Mouse (Mus musculus): Measurements from ENCODE around the gene Lcp1.
A peak's percentile ranks its signal among the peaks of the same experiment; 100 is the strongest.

Lcp1 gene

DNA sequence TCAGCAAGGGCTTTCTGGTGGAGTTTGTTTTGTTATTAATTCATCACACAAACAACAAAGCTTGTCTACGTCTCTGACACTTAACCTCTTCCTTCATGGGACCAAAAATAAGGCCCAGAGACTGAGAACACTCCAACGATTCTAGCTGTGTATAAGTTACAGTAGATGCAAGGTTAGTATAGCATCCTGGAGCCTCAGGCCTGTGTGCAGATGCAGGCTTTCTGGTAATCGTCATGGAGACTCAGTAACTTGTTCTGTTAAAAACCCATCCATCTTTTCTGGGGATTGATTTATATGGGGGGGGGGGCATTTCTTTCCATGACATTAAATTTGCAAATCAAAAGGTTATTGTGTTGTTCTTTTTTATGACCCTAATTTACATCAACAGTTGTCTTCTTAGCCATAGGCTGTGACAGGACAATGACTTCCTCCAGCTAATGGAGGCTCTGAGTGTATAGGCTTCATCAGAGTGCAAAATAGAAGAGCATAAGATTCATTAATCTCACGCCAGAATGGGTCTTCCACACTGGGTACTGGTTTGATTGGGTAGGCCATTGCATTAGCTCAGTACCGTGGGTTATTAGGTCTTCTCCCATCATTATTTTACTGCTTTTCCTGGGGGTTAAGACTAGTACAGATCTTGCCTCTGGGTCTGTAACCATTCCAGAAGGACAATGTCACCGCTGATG, 74.6 kb downstream of the Lcp1 start:
- DNase-seq (ENCODE audit: low spot score in 2 of 2): no peak

DNA sequence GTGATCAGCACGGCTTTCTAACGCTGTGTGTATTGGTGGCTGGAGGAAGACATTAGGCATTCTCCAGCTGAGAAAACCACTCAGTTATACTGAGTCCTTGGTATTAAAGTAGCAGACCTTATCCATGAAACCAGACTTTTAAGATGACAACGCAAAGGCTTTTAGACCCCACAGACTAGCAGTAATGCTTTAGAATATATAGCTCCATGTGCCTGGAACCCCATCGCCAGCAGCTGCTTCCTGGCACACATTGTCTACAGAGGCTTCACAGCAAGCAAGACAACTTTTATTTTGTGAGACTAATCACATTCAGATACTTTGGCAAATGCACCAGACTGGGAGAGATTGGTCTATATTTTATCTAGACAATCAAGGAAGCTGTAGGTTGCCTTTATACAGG, 75.4 kb downstream of the Lcp1 start:
- DNase-seq (ENCODE audit: low spot score in 2 of 2): no peak

- DNase-seq (ENCODE audit: low spot score in 2 of 2): no peak
Measured at GRCm38 (mm10) chr14:75208572-75209151, 77.8 kb downstream of the Lcp1 start.

GRCm38 (mm10) chr14:75213752-75214151, 82.9 kb downstream of the Lcp1 start:
- DNase-seq (ENCODE audit: low spot score in 2 of 2): no peak

- no peak for DNase-seq (ENCODE audit: low spot score in 2 of 2)
Measured at GRCm38 (mm10) chr14:75218843-75219242, 87.9 kb downstream of the Lcp1 start.

DNA sequence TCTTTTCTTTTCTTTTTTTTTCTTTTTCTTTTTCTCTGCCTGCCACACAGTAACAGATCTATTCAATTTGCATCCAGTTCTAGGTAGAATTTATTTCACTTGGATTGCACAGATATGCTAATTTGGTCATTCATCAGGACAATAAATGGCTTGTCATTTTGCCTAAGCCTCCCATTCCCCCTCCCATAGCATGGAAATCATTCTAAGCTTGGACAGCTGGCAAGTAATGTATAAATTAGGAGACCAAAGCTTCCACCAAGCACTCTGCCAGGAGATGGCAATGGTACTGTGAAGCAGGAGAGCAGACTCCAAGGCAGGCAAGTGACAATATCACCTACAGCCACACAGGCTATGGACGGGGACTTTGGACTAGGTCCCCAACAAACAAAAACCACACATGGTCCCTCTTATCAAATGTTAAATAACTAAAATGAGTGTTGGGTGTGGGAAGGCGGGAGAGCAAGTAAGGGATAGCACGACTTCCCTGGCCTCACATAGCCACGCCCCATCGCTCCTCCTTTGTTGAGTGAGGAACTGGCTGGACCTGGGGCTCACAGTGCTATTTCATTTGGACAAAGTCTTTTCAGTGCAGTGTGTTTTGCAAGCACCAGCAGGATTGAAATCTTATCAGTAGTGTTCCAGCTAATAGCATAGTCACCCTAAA, 88.5 kb downstream of the Lcp1 start:
- no peak for DNase-seq (ENCODE audit: low spot score in 2 of 2)

- DNase-seq (ENCODE audit: low spot score in 2 of 2): no peak
Measured at GRCm38 (mm10) chr14:75222386-75222785, 91.5 kb downstream of the Lcp1 start.

DNA sequence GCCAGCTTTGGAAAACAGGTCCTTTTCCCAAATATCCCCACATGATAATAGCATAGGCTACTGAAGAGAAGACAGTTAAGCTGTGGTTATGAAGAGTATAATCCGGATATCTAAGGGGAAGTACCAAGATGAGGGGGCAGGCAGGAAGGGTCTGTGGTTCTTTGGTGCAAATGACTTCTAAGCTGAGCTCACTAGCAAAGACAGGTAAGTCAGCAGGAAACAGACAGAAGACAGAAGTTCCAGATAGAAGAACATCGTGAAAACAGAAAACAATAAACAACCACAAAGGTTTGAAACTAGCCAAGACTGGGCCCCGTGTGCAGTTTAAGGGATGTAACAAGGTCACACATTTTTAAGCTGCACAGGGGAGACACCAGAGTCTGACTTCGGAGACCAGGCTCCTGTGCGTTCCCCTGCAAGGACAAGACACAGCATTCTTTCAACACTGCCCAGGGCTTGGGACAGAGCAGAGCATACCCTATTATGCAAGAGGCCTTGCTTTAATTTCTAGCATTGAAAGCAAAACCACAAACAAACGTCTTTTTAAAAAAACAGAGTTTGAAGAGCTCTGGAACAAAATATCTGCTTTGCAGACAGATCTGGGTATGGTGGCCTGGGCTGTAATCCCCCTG, 96.7 kb downstream of the Lcp1 start:
- no peak for DNase-seq (ENCODE audit: low spot score in 2 of 2)

GRCm38 (mm10) chr14:75229834-75230233, 98.9 kb downstream of the Lcp1 start:
- DNase-seq (ENCODE audit: low spot score in 2 of 2): no peak

DNA sequence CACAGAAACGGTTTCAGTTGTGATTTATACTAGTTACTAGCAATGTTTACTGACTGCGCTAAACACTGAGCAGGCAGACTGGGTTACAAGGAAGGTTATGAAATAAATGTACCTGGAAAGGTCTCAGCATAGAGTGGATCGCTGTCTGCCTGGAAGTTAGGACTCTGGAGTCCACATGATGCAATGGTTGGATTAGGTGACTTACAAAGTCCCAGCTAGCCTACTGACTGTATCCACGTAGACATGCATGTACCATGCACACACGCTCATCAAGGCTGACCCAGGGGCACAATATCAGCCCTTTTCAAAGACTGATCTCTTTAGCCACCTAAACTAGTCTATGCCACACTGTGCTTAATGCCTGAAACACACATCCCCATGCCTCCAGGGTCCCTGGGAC, 102.2 kb downstream of the Lcp1 start:
- no peak for DNase-seq (ENCODE audit: low spot score in 2 of 2)

GRCm38 (mm10) chr14:75235552-75235951, 104.7 kb downstream of the Lcp1 start:
- DNase-seq (ENCODE audit: low spot score in 2 of 2): no peak

DNA sequence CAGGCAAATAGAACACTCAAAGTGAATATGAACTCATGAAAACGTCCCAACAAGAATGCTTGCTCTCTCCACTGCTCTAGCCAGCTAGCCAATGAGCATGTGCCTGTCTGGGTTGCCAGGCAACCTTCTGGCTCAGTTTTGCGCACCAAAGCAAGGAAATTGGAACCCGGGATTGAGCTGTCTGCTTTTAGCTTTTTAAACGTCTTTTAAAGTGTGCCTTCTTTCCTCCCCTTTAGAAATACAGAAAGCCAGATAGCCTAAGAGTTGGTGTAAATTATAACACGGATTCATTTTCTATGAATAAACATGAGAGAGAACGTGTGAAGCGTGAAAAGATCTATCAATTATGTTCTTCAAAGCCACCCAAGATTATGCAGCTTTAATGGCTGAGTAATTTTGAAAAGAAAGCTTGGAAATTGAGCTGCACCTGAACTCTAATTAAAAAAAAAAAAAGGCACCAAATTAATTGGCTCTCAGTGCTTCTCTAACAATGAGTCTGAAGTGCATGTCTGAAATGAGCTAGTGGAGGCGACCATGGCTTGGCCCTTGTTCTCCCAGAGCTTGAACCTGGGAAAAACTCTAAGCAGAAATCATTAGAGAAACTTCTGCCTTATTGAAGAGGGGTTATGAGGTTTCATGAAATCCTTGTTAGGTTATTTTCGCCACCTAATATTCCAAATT, 105.2 kb downstream of the Lcp1 start:
- peak; percentile 20 to 38 for DNase-seq (ENCODE audit: low spot score in 2 of 2)

DNA sequence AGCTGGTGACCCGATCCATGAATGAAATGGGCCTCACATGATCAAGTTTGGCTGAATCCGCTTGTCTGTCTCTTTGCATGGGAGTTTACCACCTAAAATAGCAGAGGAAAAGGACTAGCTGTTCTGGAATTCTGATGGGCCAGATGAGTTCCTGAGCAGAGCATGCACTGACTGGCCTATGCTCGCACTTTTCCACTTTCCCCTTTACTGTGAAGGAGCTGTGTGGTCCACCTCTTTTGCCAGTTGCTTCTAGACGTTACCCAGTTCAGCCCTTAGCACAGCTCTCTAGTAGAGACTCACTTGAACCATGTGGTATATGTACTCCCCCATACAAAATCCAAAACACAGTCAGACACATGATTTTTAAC, 105.7 kb downstream of the Lcp1 start:
- DNase-seq (ENCODE audit: low spot score in 2 of 2): no peak

GRCm38 (mm10) chr14:75237096-75237495, 106.2 kb downstream of the Lcp1 start:
- no peak for DNase-seq (ENCODE audit: low spot score in 2 of 2)

- no peak for DNase-seq (ENCODE audit: low spot score in 2 of 2)
Measured at GRCm38 (mm10) chr14:75238054-75238692, 107.3 kb downstream of the Lcp1 start.

- no peak for DNase-seq (ENCODE audit: low spot score in 2 of 2)
Measured at GRCm38 (mm10) chr14:75242087-75242486, 111.2 kb downstream of the Lcp1 start, which contains the start of gene Cpb2. Gene Cpb2 (plus strand): TSS chr14:75242287.

DNA sequence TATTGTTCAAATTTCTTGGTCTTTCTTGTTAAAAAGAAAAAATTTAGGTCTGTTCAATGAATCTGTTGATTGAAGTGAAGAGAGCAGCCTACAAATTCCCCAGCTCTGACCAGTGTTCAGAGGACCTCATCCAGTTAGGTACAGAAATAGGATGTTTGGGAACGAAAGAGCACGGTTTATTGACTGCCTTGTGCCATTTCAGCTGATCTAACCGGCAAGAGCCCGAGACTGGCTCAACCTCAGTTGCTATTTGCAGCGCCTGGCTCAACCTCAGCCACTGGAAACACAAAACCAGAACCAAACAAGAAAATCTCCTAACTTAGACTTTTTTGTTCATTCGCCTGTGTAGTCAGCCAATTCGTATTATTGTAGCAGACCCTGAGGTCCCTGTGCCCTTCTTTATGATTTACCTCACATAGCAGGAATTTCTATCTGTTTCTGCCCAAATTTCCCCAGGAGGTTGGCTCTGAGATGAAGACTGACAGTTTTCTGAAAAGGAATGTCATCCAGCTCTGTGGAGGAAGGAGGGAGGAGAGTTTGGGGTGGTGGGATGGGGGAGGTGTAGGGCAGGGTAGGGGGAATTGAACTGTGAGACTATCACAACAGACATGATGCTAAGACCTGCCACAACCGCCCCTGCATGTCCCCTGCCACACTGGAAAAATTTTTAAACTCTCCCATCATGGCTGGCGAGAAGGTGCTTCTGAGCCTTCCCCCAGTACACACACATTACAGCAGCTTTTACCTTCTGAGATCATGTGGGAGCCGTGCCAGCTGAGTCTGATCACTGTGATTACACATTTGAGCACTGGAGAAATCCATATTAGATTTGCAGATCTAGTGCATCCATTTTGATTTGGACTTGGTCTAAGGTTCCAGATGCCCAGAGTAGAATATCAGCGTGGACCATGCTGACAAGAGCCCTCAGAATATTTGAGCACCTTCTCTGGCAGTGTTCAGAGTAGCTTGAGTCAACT, 115.4 kb downstream of the Lcp1 start:
- no peak for DNase-seq (ENCODE audit: low spot score in 2 of 2)

DNA sequence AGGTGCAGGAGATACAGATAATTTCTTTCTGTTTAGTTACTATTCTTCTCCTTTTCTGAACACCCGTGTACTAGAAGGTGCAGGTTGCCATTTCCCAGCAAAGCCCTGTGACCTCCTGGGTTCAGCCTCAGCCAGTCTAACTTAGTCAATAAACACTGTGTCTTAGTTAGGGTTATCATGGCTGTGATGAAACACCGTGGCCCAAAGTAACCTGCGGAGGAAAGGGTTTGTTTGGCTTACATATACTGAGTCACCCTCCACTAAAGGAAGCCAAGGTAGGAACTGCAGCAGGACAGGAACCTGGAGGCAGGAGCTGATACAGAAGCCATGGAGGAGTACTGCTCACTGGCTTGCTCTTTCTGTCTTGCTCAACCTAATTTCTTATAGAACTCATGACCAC, 119.5 kb downstream of the Lcp1 start:
- DNase-seq (ENCODE audit: low spot score in 2 of 2): no peak

- DNase-seq (ENCODE audit: low spot score in 2 of 2): no peak
Measured at GRCm38 (mm10) chr14:75256521-75256920, 125.6 kb downstream of the Lcp1 start.

GRCm38 (mm10) chr14:75269531-75269930, 138.6 kb downstream of the Lcp1 start:
- DNase-seq (ENCODE audit: low spot score in 2 of 2): no peak
